Mouse (Mus musculus) mouse embryonic stem cell (cell line): ENCODE measurements around the gene Pax2.
"Not testable (repeated sequence)": the region's sequence is repeated elsewhere in the genome, so short reads cannot be mapped to it uniquely, and the experiment has no call there.

Experiments used
- in situ Hi-C, 2 experiments: fragments of 300-500 bp; cut with MboI; formaldehyde crosslinking; loops; 1 replicate in 1 of 2; 3 replicates in 1 of 2; pipeline ENCODE4 v1.14.3; 2019 to 2020; ENCODE audit warnings: low sequenced_read_pairs in 2 of 2, low pct_unique_long_range_greater_than_20kb in 1 of 2, mixed read lengths in 1 of 2; ENCODE audit not compliant: unreplicated experiment in 1 of 2

Gene Pax2

DNA sequence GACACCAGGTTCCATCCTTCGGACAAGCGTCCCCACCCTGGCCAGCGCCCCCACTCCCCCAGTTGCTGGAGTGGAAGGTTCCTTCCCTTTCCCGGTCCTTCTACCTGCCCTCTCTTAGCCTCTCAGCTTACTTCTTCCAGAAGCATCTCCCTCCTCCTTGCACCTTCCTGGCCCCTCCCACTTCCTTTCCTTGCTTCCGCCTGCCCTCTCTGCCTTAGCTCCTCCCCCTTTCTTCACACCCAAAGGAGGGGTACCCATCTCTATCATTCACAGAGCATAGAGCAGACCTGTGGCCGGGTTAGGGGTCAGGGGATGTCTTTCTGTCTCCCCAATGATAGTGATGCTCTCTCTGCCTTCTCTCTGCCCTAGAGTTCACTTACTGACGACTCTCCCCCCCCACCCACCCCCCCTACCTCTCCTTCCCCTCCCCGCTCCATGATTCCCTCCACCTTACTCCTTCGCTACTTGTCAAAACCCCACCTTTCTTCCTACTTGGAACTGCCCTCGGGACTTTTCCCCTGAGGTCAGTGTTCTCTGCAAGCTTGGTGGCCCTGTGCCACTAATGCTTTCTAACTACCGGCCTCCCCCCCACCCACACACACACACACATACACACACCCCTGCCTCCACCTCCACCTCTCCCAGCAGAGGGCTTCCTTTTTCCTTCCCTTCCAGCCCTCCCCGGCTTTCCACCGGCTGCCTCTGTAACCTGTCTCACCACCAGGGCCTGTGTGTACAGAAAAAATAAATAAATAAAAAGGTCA is 57.0 kb downstream of the Pax2 start:
- in situ Hi-C loops: no loop called here

DNA sequence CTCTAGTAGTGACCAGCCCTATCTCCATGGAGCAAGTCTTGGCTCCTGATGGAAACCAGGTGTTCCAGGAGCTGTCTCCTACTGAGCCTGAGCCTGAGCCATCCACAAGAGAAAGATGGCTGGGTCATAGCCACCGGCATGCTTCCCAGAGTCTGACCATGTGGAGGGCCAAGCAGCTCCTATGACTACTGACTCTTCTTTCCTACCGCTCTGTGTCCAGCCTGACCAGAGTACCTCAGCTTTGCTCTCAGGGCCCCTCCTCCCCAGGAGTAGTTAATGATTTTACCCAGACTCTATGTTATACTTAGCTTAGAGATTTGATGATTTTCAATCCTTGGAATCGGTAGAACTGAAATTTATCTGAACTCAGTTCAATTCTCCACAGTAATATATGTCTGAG is 59.3 kb downstream of the Pax2 start:
- in situ Hi-C loops: no loop called here

DNA sequence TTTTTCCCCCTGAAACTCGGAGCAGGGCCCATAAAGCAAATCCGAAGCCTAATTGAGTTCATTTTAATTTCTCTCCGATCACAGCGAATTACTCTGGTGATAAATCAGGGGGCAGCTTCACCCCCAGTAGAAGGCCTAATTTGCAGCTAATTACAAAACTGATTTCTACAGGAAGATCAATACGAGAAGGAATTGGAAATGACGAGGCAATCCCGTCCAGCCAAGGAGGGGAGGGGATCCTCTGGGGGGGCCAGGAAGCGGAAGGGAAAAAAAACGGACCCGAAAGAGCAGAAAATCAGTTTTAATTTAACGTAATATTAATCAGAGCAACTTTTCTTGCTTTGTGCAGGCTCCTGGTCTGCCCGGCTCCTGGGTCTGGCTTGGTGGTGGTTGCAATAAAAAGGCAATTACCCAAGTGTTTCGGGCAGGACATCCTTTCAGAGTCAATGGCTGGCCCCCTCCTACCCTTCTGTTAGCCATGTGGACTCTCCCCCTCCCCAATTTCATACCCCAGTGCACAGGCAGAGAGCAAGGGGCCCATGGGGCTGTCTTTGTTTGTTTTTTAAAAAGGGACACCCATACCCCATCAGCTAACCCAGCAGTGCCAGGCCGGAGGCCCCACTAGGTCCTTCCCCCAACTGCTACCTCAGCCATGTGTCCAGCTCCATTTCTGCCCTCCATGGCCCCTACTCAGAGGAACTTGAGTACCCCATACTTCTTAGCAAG is 61.7 kb downstream of the Pax2 start:
- in situ Hi-C loops: no loop called here

DNA sequence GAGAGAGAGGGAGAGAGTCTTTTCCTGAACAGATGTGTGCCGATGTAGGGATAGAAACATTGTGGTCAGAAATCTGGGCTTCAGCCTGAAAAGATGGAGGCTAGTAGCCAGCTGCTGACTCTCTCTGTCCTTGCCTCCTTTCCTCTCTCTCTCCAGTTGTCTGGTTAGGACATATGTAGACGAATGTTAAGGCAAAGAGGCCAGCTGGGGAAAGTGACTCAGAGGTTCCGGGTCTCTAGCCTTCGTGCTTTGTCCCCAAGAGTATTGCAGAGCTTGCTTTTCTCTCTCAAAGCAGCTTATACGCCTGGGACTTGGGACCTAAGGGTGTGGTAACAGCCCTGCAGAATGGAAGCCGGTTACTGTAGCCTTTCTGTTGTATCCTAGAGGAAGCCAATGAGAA is 62.8 kb downstream of the Pax2 start:
- in situ Hi-C loops: no loop called here

DNA sequence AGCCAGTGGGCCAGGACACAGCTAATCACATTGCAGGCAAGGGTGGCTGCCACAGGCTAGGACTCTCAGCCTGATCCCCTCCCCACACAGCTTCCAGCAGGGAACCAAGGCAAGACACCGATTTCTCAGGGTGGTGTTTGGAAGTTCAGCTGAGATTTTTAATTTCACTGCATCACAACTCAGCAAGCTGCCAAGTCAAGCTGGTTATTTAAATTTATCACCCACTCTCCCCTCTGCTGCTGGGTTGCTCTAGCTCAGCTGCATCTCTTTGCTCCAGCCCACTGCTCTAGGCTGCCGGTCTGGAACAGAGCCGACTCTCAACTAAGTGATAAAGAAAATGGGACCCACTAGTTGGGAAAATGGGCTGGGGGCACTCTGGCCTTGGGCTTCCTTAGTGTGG is 65.7 kb downstream of the Pax2 start:
- in situ Hi-C loops: loop anchor here in 1 of 2 experiments (10.0 kb wide), 1 partner anchor 57 kb away; no protein-coding TSS in a partner anchor

DNA sequence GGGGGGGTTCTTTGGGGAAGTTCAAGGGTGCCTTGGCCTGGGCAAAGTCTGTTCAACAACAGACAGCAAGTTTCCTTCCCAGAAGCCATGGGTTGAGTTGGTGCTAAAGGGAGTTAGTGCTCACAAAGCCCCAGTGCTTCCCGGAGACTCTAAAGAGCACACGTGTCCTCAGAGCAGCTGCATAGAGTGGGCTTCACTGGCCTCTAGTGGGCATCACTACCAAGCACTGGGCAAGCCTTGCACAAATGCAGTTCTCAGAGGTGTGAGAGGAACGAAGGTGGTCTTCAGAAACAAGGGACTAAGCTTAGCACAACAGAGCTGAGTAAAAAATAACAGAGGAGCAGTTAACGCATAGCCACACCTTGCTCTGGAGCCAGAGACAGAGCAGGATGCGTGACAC is 66.5 kb downstream of the Pax2 start:
- in situ Hi-C loops: loop anchor here in 1 of 2 experiments (10.0 kb wide), 1 partner anchor 57 kb away; no protein-coding TSS in a partner anchor

DNA sequence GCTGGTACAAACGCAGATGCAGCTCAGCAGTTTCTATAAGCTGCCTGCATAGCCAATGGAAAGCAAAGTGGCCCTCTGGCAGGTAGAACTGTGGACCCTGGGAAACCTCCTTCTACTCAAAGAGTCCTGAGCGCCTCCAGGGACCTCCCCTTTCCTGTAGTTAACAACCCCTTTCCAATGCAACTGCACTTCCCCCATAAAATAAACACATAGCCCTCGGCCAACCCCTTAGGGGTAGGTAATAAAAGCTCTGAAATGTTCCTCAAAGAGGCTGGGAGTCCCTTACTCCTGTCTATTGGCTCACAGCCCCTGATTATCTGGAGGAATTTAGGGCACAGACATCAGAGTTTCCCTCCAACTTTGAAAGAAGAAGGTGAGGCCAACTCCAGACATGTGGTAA is 67.8 kb downstream of the Pax2 start:
- in situ Hi-C loops: loop anchor here in 1 of 2 experiments (10.0 kb wide), 1 partner anchor 59 kb away; no protein-coding TSS in a partner anchor

DNA sequence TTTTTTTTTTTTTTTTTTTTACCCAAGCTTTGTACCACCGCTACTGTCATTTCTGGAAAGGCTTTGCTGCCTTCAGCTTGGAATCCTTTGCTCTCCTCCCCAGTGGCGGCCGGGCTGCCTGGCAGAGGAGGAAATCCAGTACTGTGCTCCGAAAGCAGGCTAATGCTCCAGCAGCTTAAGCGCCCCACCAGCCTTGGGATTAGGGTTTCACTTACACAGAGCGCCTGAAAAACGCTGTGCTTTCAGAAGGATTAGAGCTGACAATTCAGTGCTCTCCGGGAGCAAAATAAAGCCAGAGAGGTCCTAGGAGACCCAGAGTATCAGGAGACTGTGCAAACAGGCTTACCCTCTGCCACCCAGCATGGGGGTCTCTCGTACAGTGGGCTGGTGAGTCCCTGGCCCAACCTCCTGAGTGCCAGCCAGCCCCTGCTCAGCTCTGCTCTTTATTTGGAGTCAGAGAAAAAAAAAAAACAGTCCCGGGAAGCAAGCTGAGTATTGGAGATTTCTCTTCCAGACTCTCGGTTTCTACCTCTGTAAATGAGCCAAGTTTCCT is 69.4 kb downstream of the Pax2 start:
- in situ Hi-C loops: loop anchor here in 1 of 2 experiments (10.0 kb wide), 1 partner anchor 60 kb away; no protein-coding TSS in a partner anchor

DNA sequence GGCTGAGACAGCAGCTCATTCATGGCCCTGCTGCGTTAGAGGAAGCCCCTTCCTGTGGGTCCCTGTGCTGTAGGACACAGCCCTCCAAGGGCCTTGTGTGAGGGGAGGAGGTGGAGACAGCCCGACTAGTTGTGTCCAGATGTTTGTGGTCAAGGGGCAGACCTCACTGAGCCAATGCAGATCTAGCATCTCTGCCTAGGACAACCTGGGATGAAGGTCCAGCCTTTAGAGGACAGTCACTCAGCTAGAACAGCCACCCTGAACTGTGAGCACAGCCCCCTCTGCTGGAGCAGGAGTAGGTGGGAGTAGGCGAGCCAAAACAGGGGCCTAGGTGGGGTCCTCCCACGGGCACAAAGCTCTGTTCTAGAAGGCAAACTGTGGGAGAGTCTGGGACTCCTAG is 70.0 kb downstream of the Pax2 start:
- in situ Hi-C loops: loop anchor here in 1 of 2 experiments (10.0 kb wide), 1 partner anchor 61 kb away; no protein-coding TSS in a partner anchor

DNA sequence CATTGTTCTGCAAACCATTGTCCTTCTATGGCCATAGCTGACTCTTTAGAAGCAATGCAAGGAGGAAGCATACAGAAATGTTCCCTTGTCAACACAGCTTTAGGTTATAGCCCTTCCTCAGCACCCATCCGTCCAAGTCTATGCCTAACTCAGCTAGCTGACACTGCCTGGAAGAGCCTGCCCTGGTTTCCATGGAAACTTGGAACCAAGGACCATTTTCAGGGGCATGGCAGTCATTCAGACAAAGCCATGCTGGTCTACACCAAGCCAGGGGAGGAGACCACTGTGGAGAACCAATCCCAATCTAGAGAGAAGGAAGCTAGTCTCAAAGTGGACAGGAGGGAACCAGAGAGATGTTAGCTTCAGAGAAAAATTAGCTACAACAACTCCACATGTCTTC is 77.5 kb downstream of the Pax2 start:
- in situ Hi-C loops: no loop called here

DNA sequence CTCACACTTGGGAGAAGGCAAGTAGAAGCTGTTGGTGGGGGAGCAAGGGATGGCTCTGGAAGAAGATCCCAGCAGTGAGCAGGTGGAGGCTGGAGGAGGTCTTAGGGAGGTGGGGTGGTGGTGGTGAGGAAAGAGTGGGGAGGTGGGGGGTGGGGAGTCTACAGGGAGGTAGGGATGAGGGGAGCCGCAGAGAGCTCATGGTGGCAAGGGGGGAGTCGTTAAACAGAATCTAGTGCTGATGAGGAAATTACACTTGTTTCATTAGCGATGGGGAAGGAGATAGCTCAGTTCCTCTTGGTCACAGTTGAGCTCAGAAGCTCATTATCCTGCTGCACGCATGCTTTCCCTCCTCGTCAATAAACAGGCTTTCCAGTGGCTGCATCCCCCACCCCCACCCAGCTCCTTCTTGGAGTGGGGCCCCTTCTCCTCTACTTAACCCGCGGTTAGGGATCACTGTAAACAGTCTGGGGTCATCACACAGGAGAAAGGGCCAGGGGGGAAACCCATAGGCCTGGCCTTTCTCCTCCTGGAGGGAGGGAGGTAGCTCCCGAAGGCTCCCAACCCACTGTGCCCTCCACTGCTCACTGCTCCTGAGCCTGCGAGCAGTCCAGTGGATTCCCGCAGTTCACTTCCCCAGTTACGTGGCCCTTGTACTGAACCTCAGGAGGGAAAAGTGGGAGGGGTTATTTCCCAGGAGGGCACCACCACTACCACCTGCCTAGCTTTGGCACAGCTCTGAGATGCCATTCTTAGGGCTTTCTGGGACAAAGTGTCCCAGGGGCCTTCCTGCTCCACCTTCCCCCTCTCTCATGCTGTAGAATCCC is 78.6 kb downstream of the Pax2 start:
- in situ Hi-C loops: no loop called here

DNA sequence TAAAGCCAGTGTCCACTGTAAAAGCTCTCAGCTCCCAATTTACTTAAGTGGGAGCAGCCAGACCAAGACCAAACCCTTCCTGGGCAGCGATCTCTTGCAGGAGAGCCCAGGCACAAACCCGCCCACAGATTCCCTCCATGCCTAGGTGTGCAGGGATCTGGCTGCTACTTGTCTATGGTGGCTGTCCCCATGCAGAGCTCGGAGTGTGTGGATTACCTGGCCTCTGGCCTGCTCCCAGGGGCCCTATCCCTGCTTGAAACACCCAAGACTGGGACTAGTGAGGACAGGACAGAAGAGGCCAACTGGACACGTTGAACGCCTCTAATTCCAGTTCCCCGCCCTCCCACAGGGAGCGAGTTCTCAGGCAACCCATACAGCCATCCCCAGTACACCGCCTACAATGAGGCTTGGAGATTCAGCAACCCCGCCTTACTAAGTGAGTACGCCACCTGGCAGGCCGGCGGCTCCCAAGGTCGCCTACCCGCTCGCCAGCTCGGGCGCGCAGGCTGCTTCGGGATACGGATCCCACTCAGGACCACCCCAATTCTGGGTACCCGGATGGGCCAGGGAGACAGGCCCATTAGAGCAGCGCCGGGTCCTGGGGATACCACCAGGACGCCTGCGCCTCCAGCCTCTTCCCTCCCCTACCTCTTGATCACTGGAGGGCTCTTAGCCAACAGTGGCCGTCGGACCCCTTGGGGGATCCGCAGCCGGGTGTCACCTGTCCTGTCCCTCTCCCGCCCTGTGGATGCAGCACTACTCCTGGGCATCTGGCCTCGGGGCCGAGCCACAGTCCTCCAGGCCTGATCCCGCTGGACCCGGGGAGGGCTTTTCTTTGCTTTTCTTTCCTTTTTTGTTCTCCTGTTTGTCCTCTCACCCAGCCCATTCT is 79.4 kb downstream of the Pax2 start:
- in situ Hi-C loops: no loop called here

DNA sequence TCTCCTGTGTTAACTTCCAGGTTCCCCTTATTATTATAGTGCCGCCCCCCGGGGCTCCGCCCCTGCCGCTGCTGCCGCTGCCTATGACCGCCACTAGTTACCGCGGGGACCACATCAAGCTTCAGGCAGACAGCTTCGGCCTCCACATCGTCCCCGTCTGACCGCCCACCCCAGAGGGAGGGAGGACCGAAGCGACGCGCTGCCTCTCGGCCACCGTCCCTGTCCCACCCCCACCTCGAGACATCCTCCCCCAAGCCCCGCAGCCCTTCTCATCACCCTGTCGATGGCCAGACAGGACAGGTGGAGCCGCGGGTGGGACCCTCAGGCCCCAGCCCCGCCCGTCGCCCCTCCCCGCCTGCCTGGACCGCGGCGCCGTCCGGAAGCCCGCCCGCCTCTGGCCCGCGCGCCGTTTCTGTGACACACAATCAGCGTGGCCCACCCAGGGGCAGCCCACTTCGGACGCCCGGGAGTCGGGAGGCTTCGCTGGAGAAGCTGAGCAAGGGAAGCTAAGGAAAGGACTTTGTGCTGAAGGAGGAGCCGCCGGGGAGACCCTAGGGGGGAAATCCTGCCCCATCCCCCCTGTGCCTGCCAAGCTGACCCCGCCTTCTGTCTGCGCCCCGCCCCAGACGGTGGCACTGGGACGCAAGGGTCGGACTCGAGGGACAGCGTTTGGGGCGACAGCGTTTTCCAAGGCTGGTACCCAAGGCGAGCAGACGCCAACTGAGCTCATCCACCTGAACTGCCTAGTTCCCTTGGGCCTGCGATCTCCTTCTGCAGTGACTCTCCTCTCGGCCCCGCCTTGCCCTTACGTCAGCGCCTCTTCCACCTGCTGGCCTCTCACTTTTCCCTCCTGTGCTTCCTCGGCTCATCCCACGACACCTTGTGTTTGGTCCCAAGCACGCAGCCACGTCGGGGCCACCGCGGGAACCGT is 80.4 kb downstream of the Pax2 start:
- in situ Hi-C loops: no loop called here

DNA sequence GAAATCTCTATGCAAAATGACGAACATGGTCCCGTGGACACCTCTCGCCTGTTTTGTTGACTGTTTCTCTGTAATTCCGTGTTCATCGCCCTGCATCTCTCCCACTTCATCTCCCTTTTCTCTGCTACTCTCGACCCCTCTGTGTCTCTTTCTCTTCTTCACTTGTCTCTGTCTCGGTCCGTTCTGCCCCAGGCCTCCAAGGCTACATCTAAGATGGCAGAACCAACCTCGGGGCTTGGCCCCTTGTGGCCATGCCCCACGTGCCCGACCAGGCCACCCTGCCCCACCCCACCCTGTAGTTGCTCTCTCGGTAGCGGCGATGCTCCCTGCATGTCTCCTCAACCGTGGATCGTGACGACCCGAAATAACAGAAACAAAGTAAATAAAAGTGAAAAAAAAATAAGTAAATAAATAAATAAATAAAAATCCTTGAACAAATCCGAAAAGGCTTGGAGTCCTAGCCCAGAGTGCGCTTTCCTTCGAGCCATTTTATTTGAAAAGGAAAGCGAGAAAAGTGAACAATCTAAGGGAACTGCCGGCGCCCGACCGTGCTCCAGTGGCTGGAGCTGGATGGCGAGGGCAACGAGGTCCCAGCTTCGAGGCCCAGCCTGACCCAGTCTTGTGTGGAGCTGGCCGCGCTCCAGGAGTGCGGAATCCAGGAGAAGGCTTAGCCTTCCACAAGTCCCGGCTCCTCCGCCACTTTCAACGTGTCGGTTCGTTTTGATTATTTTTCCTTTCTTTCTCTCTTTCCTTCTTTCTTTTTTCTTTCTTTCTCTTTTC is 81.8 kb downstream of the Pax2 start:
- in situ Hi-C loops: no loop called here

DNA sequence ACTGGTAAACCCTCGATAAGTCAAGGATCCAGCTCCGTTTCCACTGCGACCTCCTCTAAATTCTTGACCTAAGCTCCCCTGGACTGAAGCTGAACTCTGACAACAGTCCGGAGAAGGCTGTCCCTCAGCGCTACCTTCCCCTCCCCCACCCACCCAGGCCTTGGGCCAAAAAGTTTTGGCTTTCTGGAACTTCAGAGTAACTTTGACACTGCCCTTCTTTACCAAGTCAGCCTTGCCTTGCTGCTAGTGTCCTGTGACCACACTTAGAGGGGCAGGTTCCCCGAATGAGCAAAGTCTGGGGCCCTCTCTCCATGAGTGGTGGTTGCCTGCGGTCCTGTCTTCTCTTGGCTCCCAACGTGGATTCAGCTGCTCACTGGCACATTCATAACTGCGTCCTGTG is 82.5 kb downstream of the Pax2 start:
- in situ Hi-C loops: no loop called here

DNA sequence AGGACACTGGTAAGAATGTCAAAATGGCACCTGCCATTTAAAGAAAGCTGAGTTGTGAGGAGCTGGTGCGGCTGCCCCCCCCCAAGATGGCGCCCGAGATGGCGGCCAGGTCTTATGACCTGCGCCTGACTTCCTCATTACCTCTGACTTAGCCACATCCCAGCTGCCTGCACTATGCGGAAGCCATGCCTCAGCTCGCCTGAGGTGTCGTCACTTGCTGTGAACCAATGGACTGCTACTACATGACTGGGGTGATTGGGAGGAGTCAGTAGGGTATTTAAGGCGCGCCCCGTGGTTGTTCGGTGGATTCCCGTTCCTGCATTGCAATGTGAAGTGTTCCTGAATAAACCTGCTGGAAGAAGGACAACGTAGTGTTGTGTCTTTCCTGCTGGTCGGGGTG is 86.8 kb downstream of the Pax2 start:
- in situ Hi-C loops: not testable (repeated sequence)
